Mouse (Mus musculus) ES-Bruce4 (cell line): ENCODE measurements around the gene Scnn1g. TPM values are rescaled to one million over a fixed set of nuclear protein-coding genes. Genes with fewer than 3 reads are reported as not detected.

Experiments used
- H3K27ac ChIP-seq: 2 replicates; pipeline ENCODE4 v1.5.1; 2012; ENCODE audit warnings: low read length, inconsistent platforms; ENCODE audit not compliant: insufficient read depth
- H3K27me3 ChIP-seq: 2 replicates; pipeline ENCODE4 v1.6.1; 2012; ENCODE audit warnings: mild to moderate bottlenecking, low read length, inconsistent platforms; ENCODE audit not compliant: control insufficient read depth, poor library complexity, insufficient read depth, severe bottlenecking
- H3K36me3 ChIP-seq: 2 replicates; pipeline ENCODE4 v1.6.1; 2012; ENCODE audit warnings: inconsistent platforms, mild to moderate bottlenecking, low read length, moderate library complexity; ENCODE audit not compliant: control insufficient read depth, poor library complexity, insufficient read depth, severe bottlenecking
- H3K4me1 ChIP-seq: one replicate; pipeline ENCODE4 v1.8.1; 2011; ENCODE audit warnings: low read length; ENCODE audit not compliant: control insufficient read depth, insufficient read depth
- H3K4me3 ChIP-seq: 2 replicates; pipeline ENCODE4 v1.5.1; 2011; ENCODE audit warnings: low read depth, mild to moderate bottlenecking, low read length
- H3K9ac ChIP-seq: 2 replicates; pipeline ENCODE4 v1.6.1; 2012; ENCODE audit warnings: low read depth, mild to moderate bottlenecking, inconsistent platforms; ENCODE audit not compliant: poor library complexity, severe bottlenecking
- H3K9me3 ChIP-seq: replicated peaks from 2 replicates; pipeline ENCODE4 v1.6.1; 2012; ENCODE audit warnings: mild to moderate bottlenecking, low read length, inconsistent platforms; ENCODE audit not compliant: control insufficient read depth, poor library complexity, insufficient read depth, severe bottlenecking
- CTCF ChIP-seq: IDR thresholded peaks from one replicate; pipeline ENCODE4 v1.8.1; 2011; ENCODE audit warnings: low read depth, low read length
- EP300 ChIP-seq: IDR thresholded peaks from 2 replicates; pipeline ENCODE4 v1.6.1; 2011; ENCODE audit warnings: low read depth, low read length; ENCODE audit not compliant: insufficient read depth
- POLR2A ChIP-seq: IDR thresholded peaks from one replicate; pipeline ENCODE4 v1.8.1; 2011; ENCODE audit warnings: low read length; ENCODE audit not compliant: insufficient read depth
- polyA plus RNA-seq: library from polyadenylated mRNA; stranded (reverse); fragments of >200 nt; gene quantifications from 2 replicates; pipeline ENCODE4 v1.2.4, GENCODE M21; 2011; ENCODE audit warnings: low read depth; ENCODE audit not compliant: missing spikeins, insufficient read depth, insufficient read length

The Scnn1g gene
- polyA plus RNA-seq, 1 experiment: not detected

DNA sequence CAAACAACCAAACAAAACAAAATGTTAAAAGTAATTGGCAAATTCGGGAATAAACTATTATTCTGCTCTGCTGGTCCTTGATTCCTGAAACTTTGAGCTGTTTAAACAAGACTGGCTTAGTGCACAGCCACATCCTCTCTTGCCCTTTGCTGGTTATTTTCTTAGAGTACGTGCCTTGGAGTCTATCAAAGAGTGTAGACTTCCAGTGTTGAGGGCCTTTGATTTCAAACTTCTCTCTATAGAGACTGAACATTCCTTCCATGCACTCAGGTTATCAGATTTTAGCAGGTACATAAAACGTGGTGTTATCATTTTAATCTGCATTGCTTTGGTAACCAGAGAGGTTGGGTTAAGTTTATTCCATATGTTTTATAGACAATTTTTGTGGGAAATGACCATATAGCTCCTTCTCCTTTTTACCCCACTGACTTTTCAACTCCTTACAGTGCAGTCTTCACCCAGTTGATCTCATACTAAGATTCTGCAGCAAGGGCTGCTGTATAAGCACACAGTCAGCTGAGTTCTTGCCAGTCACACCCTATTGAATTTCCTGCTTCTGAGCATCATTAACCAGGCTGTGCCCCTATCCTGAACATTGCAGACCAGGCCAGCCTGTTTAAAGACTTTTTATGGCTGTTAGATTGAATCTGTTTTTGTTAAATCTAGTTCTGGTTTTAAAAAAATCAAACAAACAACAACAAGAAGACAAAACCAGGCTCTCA lies 48.1 kb downstream of the Scnn1g start:
- no peak overlapping the region for H3K4me3 ChIP-seq
- H3K27me3 ChIP-seq: no peaks in the 10 kb centered on the region
- no peaks in the 10 kb centered on the region for H3K4me1 ChIP-seq
- no peak overlapping the region for H3K27ac ChIP-seq
- no peaks in the 10 kb centered on the region for H3K36me3 ChIP-seq
- no peak overlapping the region for H3K9ac ChIP-seq
- TF ChIP-seq CTCF: no peak
- no peak for TF ChIP-seq POLR2A
- no peak for TF ChIP-seq EP300
- H3K9me3 ChIP-seq: no peaks in the 10 kb centered on the region

GRCm38 (mm10) chr7:121785651-121786228 lies 51.5 kb downstream of the Scnn1g start:
- H3K9me3 ChIP-seq: peaks cover 8% of the 10 kb centered on the region; the same call in 1 of the 2 replicates
- no peaks in the 10 kb centered on the region for H3K27me3 ChIP-seq
- H3K4me3 ChIP-seq: no peak overlapping the region
- H3K27ac ChIP-seq: no peak overlapping the region
- no peak overlapping the region for H3K9ac ChIP-seq
- H3K4me1 ChIP-seq: no peaks in the 10 kb centered on the region
- no peaks in the 10 kb centered on the region for H3K36me3 ChIP-seq
- no peak for TF ChIP-seq CTCF
- no peak for TF ChIP-seq EP300
- no peak for TF ChIP-seq POLR2A

DNA sequence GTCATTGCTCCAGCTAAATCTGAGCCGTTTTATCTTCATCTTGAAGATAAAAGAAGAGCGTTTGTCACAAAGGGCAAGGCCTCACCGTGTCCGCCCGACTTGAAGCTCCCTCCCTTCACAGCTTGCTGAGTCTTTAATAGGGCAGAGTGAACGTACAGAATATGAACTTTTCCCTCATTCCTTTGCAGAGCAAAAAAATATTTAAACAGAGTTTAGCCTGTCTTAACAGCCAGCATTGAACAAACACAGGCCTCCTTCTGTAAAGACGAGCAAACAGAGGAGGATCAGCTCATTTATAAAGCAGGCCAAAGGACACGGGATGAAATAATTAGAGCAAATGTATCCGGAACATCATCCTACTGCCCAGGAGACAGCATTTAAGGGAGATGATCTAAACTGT lies 63.5 kb downstream of the Scnn1g start:
- no peak for TF ChIP-seq CTCF
- TF ChIP-seq POLR2A: no peak
- no peak for TF ChIP-seq EP300
- Histone ChIP-seq H3K27ac (no peak overlapping the region), H3K36me3 (no peaks in the 10 kb centered on the region), H3K27me3 (no peaks in the 10 kb centered on the region), H3K4me1 (no peaks in the 10 kb centered on the region), H3K9ac (no peak overlapping the region), H3K4me3 (no peak overlapping the region), H3K9me3 (peaks cover 4% of the 10 kb centered on the region; the same call in 1 of the 2 replicates)

- Histone ChIP-seq H3K27me3 (no peaks in the 10 kb centered on the region), H3K9ac (no peak overlapping the region), H3K27ac (no peak overlapping the region), H3K36me3 (no peaks in the 10 kb centered on the region), H3K4me1 (no peaks in the 10 kb centered on the region), H3K4me3 (no peak overlapping the region), H3K9me3 (no peaks in the 10 kb centered on the region)
- TF ChIP-seq EP300: no peak
- TF ChIP-seq POLR2A: no peak
- no peak for TF ChIP-seq CTCF
Observed at GRCm38 (mm10) chr7:121802471-121802870, 68.2 kb downstream of the Scnn1g start.

GRCm38 (mm10) chr7:121803011-121803410 lies 68.7 kb downstream of the Scnn1g start:
- TF ChIP-seq POLR2A (no peak), CTCF (no peak), EP300 (no peak)
- H3K9me3 ChIP-seq: no peaks in the 10 kb centered on the region

More at GRCm38 (mm10) chr7:121803011-121803410, 68.7 kb downstream of the Scnn1g start:
- Histone ChIP-seq H3K36me3 (no peaks in the 10 kb centered on the region), H3K27ac (no peak overlapping the region), H3K27me3 (no peaks in the 10 kb centered on the region), H3K9ac (no peak overlapping the region), H3K4me3 (no peak overlapping the region), H3K4me1 (no peaks in the 10 kb centered on the region)
